Mouse (Mus musculus) hindbrain, postnatal 0 days (tissue): ENCODE results near the gene Spats2. TPM values are rescaled to one million over a fixed set of nuclear protein-coding genes. Genes with fewer than 3 reads are reported as not detected.
A peak's percentile ranks its signal among the peaks of the same experiment; 100 is the strongest.

Source experiments
- ATAC-seq: fragments of 200-750 bp; cut with Nextera tagmentation; 2 replicates; pipeline ENCODE4 v1.8.0; 2017; ENCODE audit warnings: mild to moderate bottlenecking, moderate TSS enrichment, moderate library complexity
- DNase-seq: peaks from one replicate; pipeline ENCODE4 v3.0.0-alpha.2; 2015; ENCODE audit warnings: low spot score
- H3K27ac ChIP-seq: fragments of 300-500 bp; sonication (generic); 2 replicates; pipeline ENCODE4 v1.5.1; 2014; ENCODE audit warnings: mild to moderate bottlenecking
- H3K27me3 ChIP-seq: fragments of 300-500 bp; sonication (generic); 2 replicates; pipeline ENCODE4 v1.6.1; 2014; ENCODE audit warnings: low read length, mixed read lengths; ENCODE audit not compliant: insufficient read depth
- H3K36me3 ChIP-seq: fragments of 300-500 bp; sonication (generic); 2 replicates; pipeline ENCODE4 v1.6.1; 2014; ENCODE audit warnings: low read length, mixed read lengths; ENCODE audit not compliant: insufficient read depth
- H3K4me1 ChIP-seq: fragments of 300-500 bp; sonication (generic); 2 replicates; pipeline ENCODE4 v1.6.1; 2014; ENCODE audit warnings: antibody characterized with exemption, low read length, mixed read lengths; ENCODE audit not compliant: insufficient read depth
- H3K4me2 ChIP-seq: fragments of 300-500 bp; sonication (generic); 2 replicates; pipeline ENCODE4 v1.6.1; 2014; ENCODE audit warnings: low read depth, mild to moderate bottlenecking, low read length, moderate library complexity, mixed read lengths
- H3K4me3 ChIP-seq: fragments of 300-500 bp; sonication (generic); 2 replicates; pipeline ENCODE4 v1.5.1; 2014; ENCODE audit warnings: low read length
- H3K9ac ChIP-seq: fragments of 300-500 bp; sonication (generic); replicated peaks from 2 replicates; pipeline ENCODE4 v1.6.1; 2014; ENCODE audit warnings: mild to moderate bottlenecking, low read length, moderate library complexity, mixed read lengths
- H3K9me3 ChIP-seq: fragments of 300-500 bp; sonication (generic); 2 replicates; pipeline ENCODE4 v1.6.1; 2016; ENCODE audit warnings: low read length, mixed read lengths
- CTCF ChIP-seq: IDR thresholded peaks from 2 replicates; pipeline ENCODE4 v1.5.1; 2016; ENCODE audit warnings: antibody characterized with exemption, control low read depth, low read depth
- WGBS: fragments of 180-500 bp; shearing (Covaris S2); extraction: QIAGEN DNeasy Blood & Tissue Kit; methylation state at CpG from one replicate; pipeline ENCODE4 v1.1.7; 2014; 5-methylcytosine and 5-hydroxymethylcytosine counted together
- polyA plus RNA-seq: library from polyadenylated mRNA; unstranded; fragments of >200 nt; fragmentation: Nextera tagmentation; extraction: Ambion mirVana; gene quantifications from 2 replicates; pipeline ENCODE4 v1.2.1, GENCODE M21; 2015
- total RNA-seq: library from RNA; depleted of rRNA; stranded (reverse); fragments of >200 nt; gene quantifications from 2 replicates; pipeline ENCODE4 v1.2.3, GENCODE M21; 2014

Spats2 gene
- total and polyA plus RNA-seq, 2 experiments from 2014 or later, result 23.4 to 23.6 TPM

DNA sequence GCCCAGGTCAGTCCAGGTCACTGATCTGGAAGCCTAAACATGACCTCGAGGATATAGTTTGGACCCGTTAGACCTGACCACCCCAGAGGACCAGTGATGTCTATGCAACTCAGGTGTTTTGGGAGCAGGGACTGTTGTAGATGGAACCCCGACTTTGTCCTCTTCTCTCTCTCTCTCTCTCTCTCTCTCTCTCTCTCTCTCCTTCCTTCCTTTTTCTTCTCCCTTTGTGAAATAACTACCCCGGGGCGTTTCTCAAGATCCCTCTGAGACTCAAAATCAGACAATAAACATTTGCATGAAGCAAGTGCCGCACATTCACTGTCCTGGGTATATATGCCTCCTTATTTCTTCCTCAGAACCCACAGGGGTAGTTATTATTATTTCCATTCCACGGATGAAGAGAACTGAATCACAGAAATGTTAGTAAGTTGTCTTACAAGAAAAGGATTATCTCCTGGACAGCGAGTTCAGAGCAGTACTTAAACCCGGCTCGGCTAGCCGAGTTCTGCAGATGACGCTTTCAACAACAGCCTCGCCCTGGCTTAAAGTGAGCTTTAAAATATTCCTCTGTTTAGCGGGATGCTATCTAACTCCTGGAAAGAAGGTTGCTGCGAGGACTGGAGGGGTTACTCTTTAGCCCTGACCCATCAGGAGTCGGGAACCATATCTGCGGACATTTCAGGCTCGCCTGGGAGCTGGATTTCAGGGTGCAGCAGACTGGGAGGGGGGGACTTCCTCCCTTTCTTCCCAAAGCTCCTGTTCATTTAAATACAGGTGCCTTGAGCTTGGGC is 97.3 kb downstream of the Spats2 start:
- DNase-seq (no peak), ATAC-seq (no peak)
- Histone ChIP-seq H3K4me1 (peaks cover 11% of the 10 kb centered on the region), H3K27ac (no peak overlapping the region), H3K9me3 (no peaks in the 10 kb centered on the region), H3K4me3 (peak overlapping the region; percentile 32), H3K27me3 (peaks cover 55% of the 10 kb centered on the region), H3K9ac (no peak overlapping the region), H3K36me3 (no peaks in the 10 kb centered on the region), H3K4me2 (peak overlapping the region; percentile 57)
- TF ChIP-seq CTCF, result no peak
- WGBS, result 4% methylated on average over 18 of the region's 18 CpGs

DNA sequence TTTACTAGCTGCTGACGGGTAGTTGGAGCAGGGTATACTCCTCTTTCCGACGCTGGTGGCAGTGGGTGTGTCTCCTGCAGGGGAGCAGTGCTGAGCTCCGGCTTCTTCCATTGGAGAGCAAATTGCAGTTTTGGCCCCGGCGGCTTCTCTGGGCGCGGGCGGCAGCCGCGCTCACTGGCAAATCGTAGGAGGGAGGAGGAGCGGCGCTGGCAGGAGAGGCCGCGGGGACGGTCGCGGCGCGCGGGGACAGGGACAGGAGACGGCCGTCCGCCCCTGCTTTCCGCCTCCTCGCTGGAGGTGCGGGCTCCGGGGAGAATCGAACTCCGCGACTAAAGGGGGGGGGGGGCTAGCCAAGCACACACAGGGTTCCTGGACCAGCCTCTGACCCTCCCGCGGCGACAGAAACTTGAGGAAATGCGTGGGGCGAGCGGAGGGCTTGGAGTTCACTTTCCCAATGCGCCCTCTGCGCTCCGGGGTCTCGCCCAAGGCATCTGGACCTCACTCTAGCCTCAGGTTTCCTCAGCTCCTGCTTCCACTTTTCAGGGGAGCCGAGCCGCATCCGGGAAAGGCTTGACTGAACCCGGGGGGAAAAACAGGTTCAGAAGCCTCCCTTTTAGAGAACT is 98.0 kb downstream of the Spats2 start:
- Histone ChIP-seq H3K4me3 (peak overlapping the region; percentile 32), H3K27me3 (peaks cover 57% of the 10 kb centered on the region), H3K4me1 (peaks cover 11% of the 10 kb centered on the region), H3K9ac (no peak overlapping the region), H3K4me2 (peak overlapping the region; percentile 57), H3K27ac (no peak overlapping the region), H3K36me3 (no peaks in the 10 kb centered on the region), H3K9me3 (no peaks in the 10 kb centered on the region)
- 0% methylated on average over 37 of the region's 46 CpGs for WGBS
- DNase-seq, result peak; percentile 27
- TF ChIP-seq CTCF, result no peak
- no peak for ATAC-seq

DNA sequence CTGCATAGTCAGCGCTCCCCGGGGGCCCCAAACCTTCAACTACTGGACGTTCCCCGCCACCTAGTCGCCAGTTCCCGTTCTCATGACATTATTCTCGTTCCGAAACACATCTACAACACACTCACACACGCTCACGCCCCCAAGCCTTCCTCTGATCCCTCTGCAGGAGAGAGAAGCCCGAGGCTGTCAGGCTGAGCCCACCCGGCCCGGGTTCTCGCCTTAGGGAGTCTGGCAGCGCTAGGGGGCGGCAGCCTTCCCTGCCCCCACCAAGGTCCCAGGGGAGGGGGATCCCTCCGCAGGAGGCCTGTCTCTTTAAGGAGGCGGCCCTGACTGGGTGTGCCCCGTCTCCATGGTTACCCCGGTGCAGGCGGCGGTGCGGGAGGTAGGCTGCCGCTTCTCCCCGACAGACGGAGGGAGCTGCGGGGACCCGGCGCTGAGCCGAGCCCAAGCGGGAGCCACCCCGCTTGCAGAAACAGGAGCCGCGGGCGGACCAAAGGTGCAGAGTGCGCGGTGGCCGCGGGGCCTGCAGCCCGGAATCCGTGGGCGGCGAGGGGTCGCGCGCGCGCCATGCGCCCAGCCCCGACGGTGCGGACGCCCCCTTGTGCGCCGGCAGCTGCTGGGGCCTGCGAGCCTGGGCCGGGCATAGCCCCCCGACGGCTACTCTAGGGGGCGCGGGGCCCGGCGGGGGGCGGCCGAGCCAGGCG is 98.6 kb downstream of the Spats2 start, which contains the start of gene Kcnh3:
Kcnh3 (plus strand) TSS at position 654 of the 704 bp plus-strand sequence.
- DNase-seq (peak; percentile 40), ATAC-seq (0 out of 2 replicates have a peak, but pooled peaks have one; percentile 4)
- H3K9me3 ChIP-seq, result no peaks in the 10 kb centered on the region
- TF ChIP-seq CTCF, result peak; percentile 7; the same call in 1 of the 2 replicates
- under 1% methylated on average over 53 of the region's 66 CpGs for WGBS
- H3K27me3 ChIP-seq, result peaks cover 56% of the 10 kb centered on the region
- H3K4me3 ChIP-seq, result peak within 1 kb of the TSS; percentile 32
- no peak within 1 kb of the TSS for H3K27ac ChIP-seq
- peaks cover 11% of the 10 kb centered on the region for H3K4me1 ChIP-seq
- H3K4me2 ChIP-seq, result peak within 1 kb of the TSS; percentile 57
- H3K9ac ChIP-seq, result 0 out of 2 replicates have a peak within 1 kb of the TSS, but pooled peaks have one; percentile 9
- H3K36me3 ChIP-seq, result no peaks in the 10 kb centered on the region

DNA sequence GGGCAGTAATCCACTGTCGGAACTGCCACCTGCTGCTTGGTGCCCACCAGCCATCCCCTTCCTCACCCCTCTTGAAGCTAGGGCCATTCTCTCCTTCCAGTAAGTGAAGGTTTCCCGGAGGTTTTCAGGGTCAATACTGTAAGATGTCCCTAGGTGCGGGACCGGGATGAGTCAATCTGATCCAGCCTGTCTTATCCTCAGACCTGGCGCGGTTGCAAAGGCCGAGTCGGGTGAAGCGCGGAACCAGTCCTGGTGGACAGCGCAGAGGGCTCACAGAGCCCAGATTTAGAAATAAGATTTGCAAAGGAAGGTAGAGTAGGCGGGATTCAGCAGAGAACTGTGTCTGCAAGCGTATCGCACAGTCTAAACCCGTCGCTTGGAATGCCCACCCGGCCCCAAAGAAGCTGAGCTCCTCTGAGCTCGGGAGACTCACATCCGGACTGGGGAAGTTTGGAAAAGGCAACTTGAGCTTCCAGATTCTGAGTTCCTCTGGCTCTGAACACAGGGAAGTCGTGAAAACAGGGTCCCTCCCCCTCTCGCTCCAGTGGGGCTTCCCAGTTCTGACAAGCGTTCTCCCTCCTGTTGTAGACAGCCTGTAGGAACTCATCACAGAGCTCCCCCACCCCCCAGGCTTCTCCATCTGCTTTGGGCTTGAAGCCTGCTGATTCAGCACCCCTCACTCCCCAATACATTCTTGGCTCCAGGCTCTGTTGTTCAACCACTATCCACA is 99.5 kb downstream of the Spats2 start:
- Histone ChIP-seq H3K36me3 (no peaks in the 10 kb centered on the region), H3K9me3 (no peaks in the 10 kb centered on the region), H3K4me1 (peaks cover 11% of the 10 kb centered on the region), H3K9ac (0 out of 2 replicates have a peak overlapping the region, but pooled peaks have one; percentile 9), H3K4me2 (peak overlapping the region; percentile 57; the same call in 1 of the 2 replicates), H3K4me3 (peak overlapping the region; percentile 32), H3K27me3 (peaks cover 53% of the 10 kb centered on the region), H3K27ac (no peak overlapping the region)
- 2% methylated on average over 22 of the region's 22 CpGs for WGBS
- no peak for TF ChIP-seq CTCF
- no peak for ATAC-seq
- DNase-seq, result peak; percentile 13

DNA sequence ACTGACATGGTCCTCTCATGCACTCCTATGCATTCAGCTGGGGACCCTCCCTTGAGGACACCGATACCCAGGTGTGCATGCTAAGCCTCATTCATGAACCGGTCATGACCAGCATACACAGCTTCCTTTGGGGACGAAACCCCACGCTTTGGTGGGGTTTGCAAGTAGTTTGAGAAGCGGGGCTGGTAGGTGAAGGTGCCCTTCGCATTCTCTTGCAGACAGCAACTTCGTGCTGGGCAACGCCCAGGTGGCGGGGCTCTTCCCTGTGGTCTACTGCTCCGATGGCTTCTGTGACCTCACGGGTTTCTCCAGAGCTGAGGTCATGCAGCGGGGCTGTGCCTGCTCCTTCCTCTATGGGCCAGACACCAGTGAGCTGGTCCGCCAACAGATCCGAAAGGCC is 100.4 kb downstream of the Spats2 start:
- no peak for TF ChIP-seq CTCF
- H3K27me3 ChIP-seq, result peaks cover 53% of the 10 kb centered on the region
- DNase-seq, result no peak
- H3K4me3 ChIP-seq, result no peak overlapping the region
- H3K9ac ChIP-seq, result no peak overlapping the region
- H3K9me3 ChIP-seq, result no peaks in the 10 kb centered on the region
- H3K4me2 ChIP-seq, result 0 out of 2 replicates have a peak overlapping the region, but pooled peaks have one; percentile 6
- 24% methylated on average over 14 of the region's 14 CpGs for WGBS
- no peaks in the 10 kb centered on the region for H3K36me3 ChIP-seq
- no peak for ATAC-seq
- H3K4me1 ChIP-seq, result peaks cover 11% of the 10 kb centered on the region
- no peak overlapping the region for H3K27ac ChIP-seq

DNA sequence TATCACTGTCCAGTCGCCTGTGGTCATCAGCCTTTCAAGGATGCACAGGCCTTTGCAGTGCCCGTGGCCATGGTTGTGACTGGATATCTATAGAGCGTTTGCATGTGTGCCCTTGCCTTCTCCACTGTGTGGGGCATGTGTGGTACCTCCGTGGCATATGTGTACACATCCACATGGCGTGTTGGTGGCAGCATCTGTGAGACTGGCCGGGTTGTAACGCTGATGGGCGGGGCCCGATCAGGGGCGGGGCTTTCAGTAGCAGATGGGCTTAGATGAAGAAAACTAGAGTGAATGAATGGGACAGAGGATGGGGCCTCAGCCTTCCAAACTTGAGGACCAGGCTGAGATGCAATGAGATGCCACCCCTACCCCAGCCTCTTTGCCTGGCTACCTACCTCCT is 106.3 kb downstream of the Spats2 start:
- DNase-seq, result no peak
- no peak overlapping the region for H3K27ac ChIP-seq
- 68% methylated on average over 10 of the region's 10 CpGs for WGBS
- no peaks in the 10 kb centered on the region for H3K36me3 ChIP-seq
- H3K4me3 ChIP-seq, result no peak overlapping the region
- no peaks in the 10 kb centered on the region for H3K4me1 ChIP-seq
- no peak for TF ChIP-seq CTCF
- H3K9me3 ChIP-seq, result no peaks in the 10 kb centered on the region
- no peak overlapping the region for H3K4me2 ChIP-seq
- ATAC-seq, result no peak
- no peak overlapping the region for H3K9ac ChIP-seq
- H3K27me3 ChIP-seq, result peaks cover 14% of the 10 kb centered on the region; the same call in 1 of the 2 replicates
